Mouse (Mus musculus): ENCODE measurements at regions not wholly inside any gene's neighbourhood (a gene's known extent, or its start where the extent isn't known, plus 50 kb on each side); places are given as distances from the start of the nearest gene placed in this dataset.
A peak's percentile ranks its signal among the peaks of the same experiment; 100 is the strongest.

DNA sequence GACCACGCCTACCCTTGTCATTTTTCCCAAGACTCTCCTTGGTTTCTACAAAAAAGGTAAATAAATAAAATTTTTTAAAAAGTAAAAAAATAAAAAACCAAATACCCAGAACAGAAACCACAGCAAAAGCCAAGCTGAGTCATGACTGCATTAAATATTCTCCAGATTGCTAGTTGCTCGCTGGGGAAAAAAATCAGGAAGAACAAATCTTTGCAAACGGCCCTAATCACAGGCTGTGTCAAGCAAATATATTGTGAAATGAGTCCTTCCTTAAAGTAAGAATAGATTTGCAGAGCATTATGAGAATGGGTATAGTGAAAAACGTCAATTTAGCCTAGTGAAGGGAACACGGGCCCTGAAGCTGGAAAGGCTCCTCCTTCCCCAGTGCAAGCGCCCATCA is 86.6 kb upstream of the Pitrm1 start:
- H3K36me3 ChIP-seq: no peaks in the 10 kb centered on the region
- no peak for DNase-seq (ENCODE audit: low spot score)
- 87% methylated on average over 6 of the region's 6 CpGs for WGBS

DNA sequence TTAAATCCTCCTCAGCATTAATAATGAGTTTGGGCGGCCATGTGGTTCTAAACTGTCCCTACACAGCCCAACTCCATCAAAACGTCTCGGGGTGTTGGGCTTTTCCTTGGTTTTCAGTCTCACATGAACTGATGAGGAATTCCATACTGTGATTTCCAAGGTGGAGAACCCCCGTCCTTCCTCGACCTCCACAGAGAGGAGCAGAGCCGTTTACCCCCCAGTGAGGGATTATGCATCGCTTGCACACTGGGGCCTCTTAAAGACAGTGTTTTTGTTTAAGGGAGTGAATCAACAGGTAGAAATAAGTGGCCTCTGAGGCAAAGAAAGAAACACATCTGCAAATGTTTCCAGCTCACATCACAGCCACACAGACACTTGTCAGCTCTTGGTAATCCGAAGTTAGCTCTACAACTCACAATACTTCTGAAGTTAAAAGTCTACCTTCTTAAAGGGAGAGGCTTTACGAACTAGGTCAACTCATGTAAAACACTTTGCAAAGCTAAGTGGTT is 82.0 kb upstream of the Pitrm1 start:
- Histone ChIP-seq H3K36me3 (no peaks in the 10 kb centered on the region), H3K27me3 (ENCODE audit: low read depth, poor library complexity, severe bottlenecking) (no peaks in the 10 kb centered on the region), H3K9me3 (replicated peaks) (no peaks in the 10 kb centered on the region), H3K4me1 (no peaks in the 10 kb centered on the region), H3K27ac (no peak overlapping the region), H3K4me3 (no peak overlapping the region)
- no peak for DNase-seq (ENCODE audit: low spot score)
- 43% methylated on average over 9 of the region's 9 CpGs for WGBS

More for the DNA sequence above, 86.6 kb upstream of the Pitrm1 start:
- no peak overlapping the region for H3K27ac ChIP-seq
- peaks cover 8% of the 10 kb centered on the region; the same call in 1 of the 2 replicates for H3K4me1 ChIP-seq
- H3K4me3 ChIP-seq: no peak overlapping the region
- no peaks in the 10 kb centered on the region for H3K9me3 ChIP-seq (replicated peaks)
- H3K27me3 ChIP-seq (ENCODE audit: low read depth, poor library complexity, severe bottlenecking): no peaks in the 10 kb centered on the region

DNA sequence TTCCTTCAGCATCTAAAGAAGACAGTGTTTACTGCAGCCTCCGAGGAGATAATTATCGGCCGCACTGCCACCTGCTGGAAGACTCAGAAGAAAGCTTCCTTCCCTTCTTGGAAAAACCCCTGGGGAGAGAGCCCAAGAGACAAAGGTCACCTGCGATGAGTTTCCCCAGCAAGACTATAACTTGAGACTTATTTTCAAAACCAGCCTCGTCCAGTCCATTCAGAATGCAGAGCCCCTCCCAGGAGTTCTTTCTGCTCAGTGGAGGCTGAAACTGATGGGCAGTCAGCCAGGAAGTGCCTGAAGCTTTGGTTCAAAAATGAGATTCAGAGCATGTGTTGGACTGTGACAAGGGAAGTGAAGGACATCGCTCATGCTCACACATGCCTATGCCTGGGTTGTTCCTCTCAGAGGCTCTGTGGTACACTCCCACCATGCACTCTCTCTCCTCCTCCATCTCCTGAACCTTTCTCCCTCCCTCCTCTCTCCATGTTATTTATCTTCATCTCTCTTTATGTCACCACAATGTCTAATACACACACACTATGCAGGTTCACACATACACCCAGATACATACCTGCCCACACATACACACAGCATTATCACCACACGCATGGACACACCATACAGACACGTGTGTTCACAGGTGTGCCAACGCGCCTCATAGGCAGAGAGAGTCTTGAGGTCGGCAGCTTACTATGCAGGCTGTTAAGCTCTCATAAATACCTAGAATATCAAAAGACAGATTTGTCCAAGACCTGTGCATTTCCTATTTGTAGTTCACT is 78.3 kb upstream of the Pitrm1 start:
- Histone ChIP-seq H3K4me1 (no peaks in the 10 kb centered on the region), H3K27me3 (ENCODE audit: low read depth, poor library complexity, severe bottlenecking) (no peaks in the 10 kb centered on the region), H3K9me3 (replicated peaks) (no peaks in the 10 kb centered on the region), H3K27ac (no peak overlapping the region), H3K36me3 (no peaks in the 10 kb centered on the region), H3K4me3 (no peak overlapping the region)
- 69% methylated on average over 11 of the region's 11 CpGs for WGBS
- DNase-seq (ENCODE audit: low spot score): peak; percentile 36

DNA sequence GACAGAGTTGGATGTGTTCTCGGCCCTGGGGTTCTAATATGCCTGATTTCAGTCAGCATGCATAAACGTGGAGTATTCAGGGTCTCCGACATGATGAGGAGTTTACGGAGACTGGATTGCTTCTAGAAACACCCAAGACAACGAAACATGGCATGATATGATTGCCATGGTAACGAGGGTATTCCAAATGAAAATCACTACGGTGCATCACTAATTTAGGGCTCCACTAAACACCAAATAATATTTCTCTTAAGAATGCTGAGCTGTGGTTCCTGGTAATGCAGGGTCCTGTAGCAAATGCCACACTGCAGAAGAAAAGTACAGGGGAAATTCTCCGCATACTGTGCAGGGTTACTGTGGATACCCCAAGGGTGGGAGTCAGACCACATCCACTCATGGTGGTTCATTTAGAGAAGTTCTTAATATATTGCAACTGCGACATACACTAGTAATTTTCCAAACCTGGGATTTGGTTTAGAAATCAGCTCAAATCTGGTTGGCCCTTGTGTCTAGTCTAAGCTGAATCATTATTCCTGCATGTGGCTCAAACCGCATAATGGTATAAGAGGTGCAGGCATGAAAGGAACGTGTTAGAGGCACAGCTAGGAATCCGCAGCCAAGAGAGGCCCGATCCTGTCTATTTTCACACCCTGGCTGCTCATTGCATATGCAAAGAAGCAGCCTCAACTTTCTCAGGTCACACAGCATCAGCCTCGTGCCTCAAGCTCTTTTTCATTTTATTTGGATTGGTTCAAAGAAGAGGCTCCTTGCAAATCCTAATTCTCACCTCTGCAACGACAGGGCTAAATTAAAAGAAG is 77.5 kb upstream of the Pitrm1 start:
- H3K27ac ChIP-seq: no peak overlapping the region
- no peak for DNase-seq (ENCODE audit: low spot score)

DNA sequence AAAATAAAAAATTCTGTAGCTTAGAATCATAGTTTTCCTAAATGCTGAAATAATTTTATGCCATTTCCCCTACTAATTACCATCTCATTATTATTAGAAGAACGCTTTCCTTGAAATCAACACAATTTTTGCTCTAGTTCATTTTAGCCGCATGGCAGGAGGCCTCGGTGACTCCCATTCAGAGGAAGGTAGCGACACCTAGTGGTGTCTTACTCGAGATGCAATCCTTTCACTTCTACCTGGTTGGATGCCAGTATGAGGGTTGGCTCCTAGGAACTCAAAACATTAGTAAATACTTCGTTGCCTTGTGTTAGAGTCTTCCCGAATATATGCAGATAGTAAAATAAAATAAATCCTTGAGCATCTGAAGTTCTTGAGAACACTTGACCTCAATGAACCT is 76.3 kb upstream of the Pitrm1 start:
- 16% methylated on average over 7 of the region's 7 CpGs for WGBS
- Histone ChIP-seq H3K9me3 (replicated peaks) (no peaks in the 10 kb centered on the region), H3K27me3 (ENCODE audit: low read depth, poor library complexity, severe bottlenecking) (no peaks in the 10 kb centered on the region), H3K4me3 (no peak overlapping the region), H3K27ac (no peak overlapping the region), H3K4me1 (no peaks in the 10 kb centered on the region), H3K36me3 (no peaks in the 10 kb centered on the region)
- peak; percentile 71 for DNase-seq (ENCODE audit: low spot score)

More for the DNA sequence above, 77.5 kb upstream of the Pitrm1 start:
- Histone ChIP-seq H3K9me3 (replicated peaks) (no peaks in the 10 kb centered on the region), H3K4me3 (no peak overlapping the region), H3K36me3 (no peaks in the 10 kb centered on the region), H3K4me1 (no peaks in the 10 kb centered on the region), H3K27me3 (ENCODE audit: low read depth, poor library complexity, severe bottlenecking) (no peaks in the 10 kb centered on the region)
- WGBS: 78% methylated on average over 15 of the region's 15 CpGs

DNA sequence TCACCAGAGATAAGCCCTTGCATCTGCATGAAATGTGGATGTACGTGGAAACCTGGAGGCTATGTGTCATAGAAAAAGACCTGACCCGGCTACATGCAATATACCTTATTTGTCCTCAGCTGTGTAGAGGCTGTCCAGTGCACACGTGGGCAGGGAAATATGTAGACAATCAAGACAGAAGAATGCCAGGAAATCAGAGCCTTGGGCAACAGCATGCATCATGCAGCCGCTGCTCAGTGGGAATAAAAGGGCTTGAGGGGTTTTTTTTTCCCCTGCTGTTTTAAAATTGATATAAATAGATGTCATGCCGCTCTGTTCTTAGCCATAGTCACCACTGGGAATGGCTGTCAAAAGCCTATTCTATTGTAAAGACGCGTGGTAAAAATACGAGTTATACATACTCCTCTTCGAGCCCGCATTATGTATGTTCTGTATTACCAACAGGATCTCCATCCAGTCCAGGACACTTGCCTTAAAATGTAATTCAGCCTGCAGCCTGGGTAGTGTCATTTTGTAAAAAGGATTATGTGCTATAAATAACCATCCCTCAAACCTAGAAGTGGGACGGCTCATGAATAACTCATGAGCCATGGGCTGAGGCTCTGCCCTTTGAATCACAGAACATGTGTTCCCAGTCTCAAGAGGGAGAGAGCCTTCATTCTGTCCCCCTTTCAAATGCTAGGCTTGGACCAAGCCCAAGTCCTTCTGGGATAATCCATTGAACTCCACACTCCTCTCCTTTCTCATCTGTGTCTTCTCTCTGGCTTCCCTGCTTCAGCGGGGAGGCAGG is 74.4 kb upstream of the Pitrm1 start:
- no peaks in the 10 kb centered on the region for H3K27me3 ChIP-seq (ENCODE audit: low read depth, poor library complexity, severe bottlenecking)
- no peaks in the 10 kb centered on the region for H3K4me1 ChIP-seq
- no peaks in the 10 kb centered on the region for H3K36me3 ChIP-seq
- H3K27ac ChIP-seq: no peak overlapping the region
- no peaks in the 10 kb centered on the region for H3K9me3 ChIP-seq (replicated peaks)
- WGBS: 85% methylated on average over 12 of the region's 12 CpGs
- H3K4me3 ChIP-seq: no peak overlapping the region
- no peak for DNase-seq (ENCODE audit: low spot score)

DNA sequence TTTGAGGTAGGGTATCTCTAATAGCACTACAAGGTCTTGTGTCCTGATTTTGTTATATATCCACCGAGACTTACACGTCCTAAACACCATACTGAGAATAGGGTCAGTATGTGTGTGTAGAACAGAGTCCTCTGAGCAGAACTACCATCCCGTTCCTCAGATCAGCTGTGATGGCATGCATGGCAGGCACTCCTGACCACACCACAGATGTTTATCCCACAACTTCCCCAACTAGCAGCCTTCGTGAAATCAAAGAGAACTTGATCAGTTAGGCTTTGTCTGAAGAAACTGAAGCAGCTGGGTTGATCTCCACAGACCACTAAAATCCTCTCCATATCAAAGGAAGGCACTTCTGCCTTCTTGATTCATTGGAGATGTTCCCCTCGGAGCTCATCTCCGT is 68.3 kb upstream of the Pitrm1 start:
- H3K27ac ChIP-seq: no peak overlapping the region
- 75% methylated on average over 6 of the region's 6 CpGs for WGBS

DNA sequence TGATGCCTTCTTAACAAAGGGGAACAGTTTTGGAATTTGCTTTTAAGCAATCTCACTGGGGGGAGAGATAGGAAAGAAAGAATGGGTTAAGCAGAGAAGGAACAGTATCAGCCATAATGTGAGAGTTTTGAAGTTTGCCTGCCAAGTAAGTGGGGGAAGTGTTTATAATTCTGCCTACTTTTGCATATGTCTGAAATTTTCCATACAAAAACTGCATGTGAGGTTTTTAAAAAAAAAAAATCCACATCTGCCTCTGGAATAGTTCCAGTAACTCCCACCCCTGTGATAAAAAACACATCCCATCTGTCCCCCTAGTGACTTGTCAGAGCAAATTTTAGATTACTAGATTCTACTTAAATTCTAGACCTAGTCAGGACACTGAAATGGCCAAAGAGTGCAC is 63.5 kb upstream of the Pitrm1 start:
- H3K9me3 ChIP-seq (replicated peaks): no peaks in the 10 kb centered on the region
- no peak for DNase-seq (ENCODE audit: low spot score)
- no peak overlapping the region for H3K27ac ChIP-seq
- no peaks in the 10 kb centered on the region for H3K36me3 ChIP-seq
- H3K27me3 ChIP-seq (ENCODE audit: low read depth, poor library complexity, severe bottlenecking): no peaks in the 10 kb centered on the region
- no peaks in the 10 kb centered on the region for H3K4me1 ChIP-seq
- no peak overlapping the region for H3K4me3 ChIP-seq

More for the DNA sequence above, 68.3 kb upstream of the Pitrm1 start:
- H3K9me3 ChIP-seq (replicated peaks): no peaks in the 10 kb centered on the region
- no peaks in the 10 kb centered on the region for H3K36me3 ChIP-seq
- no peak for DNase-seq (ENCODE audit: low spot score)
- H3K4me3 ChIP-seq: no peak overlapping the region
- no peaks in the 10 kb centered on the region for H3K27me3 ChIP-seq (ENCODE audit: low read depth, poor library complexity, severe bottlenecking)
- H3K4me1 ChIP-seq: no peaks in the 10 kb centered on the region

DNA sequence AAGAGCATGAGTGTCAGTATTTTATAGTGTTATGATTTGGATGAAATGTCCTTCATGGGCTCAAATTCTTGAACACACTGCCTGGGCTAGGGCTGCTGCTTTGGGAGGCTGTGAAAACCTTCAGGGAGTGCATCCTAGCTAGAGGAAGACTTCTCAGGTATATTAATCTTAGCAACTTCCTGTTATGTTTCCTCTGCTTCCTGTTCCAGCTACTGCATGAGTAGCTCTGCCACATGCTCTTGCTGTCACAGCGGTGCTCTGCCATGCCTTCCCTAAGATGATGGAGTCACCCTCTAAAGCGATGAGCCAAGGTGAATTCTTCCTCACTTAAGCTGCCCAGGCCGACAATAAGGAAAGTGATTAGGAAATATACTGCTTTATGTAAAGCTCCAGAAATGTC is 60.1 kb upstream of the Pitrm1 start:
- no peak overlapping the region for H3K27ac ChIP-seq
- no peaks in the 10 kb centered on the region for H3K9me3 ChIP-seq (replicated peaks)
- 93% methylated on average over 3 of the region's 3 CpGs for WGBS
- DNase-seq (ENCODE audit: low spot score): no peak
- no peak overlapping the region for H3K4me3 ChIP-seq
- no peaks in the 10 kb centered on the region for H3K4me1 ChIP-seq
- no peaks in the 10 kb centered on the region for H3K27me3 ChIP-seq (ENCODE audit: low read depth, poor library complexity, severe bottlenecking)
- no peaks in the 10 kb centered on the region for H3K36me3 ChIP-seq

DNA sequence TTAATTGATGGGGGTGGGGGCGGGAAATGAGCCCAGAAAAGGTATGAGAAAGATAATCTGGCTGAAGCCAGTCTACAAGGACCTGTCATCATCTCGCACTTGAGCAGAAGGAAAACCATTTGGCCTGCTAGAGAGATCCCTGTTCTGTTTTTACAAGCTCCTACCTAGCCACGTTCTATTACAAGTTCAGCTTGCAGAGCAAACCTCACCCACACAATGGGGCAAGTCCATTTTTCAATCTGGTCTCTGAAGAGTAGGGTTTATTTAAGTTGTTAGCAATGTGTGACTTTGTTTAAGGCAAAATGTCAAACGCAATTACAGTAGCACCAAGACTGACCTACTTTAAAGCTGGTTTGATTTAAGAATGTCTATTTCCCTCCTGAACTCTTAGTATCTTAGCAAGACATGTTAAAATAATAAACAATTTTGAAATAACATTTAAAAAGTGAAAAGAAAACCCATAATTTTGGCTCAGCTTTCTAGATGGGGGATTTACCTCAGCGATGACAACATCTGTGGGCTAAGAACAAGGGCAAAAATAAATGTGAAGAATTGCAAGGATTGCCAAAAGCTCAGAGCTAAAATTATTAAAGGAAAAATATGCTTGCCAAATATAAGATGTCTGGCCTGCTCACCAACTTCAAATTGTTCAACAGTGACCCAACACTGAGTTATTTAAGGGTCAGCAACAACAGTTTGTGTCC is 54.9 kb upstream of the Pitrm1 start:
- H3K4me1 ChIP-seq: no peaks in the 10 kb centered on the region
- H3K27me3 ChIP-seq (ENCODE audit: low read depth, poor library complexity, severe bottlenecking): no peaks in the 10 kb centered on the region
- H3K27ac ChIP-seq: no peak overlapping the region
- DNase-seq (ENCODE audit: low spot score): no peak
- no peak overlapping the region for H3K4me3 ChIP-seq
- no peaks in the 10 kb centered on the region for H3K9me3 ChIP-seq (replicated peaks)
- WGBS: 82% methylated on average over 5 of the region's 5 CpGs
- H3K36me3 ChIP-seq: no peaks in the 10 kb centered on the region

All from limb, embryonic 10.5 days (tissue).